Mouse (Mus musculus): ENCODE measurements around the gene Barhl1.

GRCm38 (mm10) chr2:28882826-28883485 is 33.5 kb downstream of the Barhl1 start:
- no peak for TF ChIP-seq CTCF (IDR thresholded peaks at IDR 0.05; ENCODE audit: low read depth, low read length)
- no peak for TF ChIP-seq POLR2AphosphoS5 (IDR thresholded peaks at IDR 0.05; ENCODE audit: insufficient replicate concordance, low read depth, low read length)
- TF ChIP-seq GATA1 (IDR thresholded peaks at IDR 0.05; ENCODE audit: borderline replicate concordance, low read length) = no peak
